Mouse (Mus musculus) hindbrain, embryonic 11.5 days (tissue): ENCODE results near the gene Ctsc. TPM values are rescaled to one million over a fixed set of nuclear protein-coding genes. Genes with fewer than 3 reads are reported as not detected.

Source experiments
- ATAC-seq: fragments of 200-750 bp; cut with Nextera tagmentation; 2 replicates; pipeline ENCODE4 v1.8.0; 2017; ENCODE audit warnings: mild to moderate bottlenecking, moderate TSS enrichment, moderate library complexity; ENCODE audit not compliant: low FRiP score
- DNase-seq: peaks from one replicate; pipeline ENCODE4 v3.0.0-alpha.2; 2015; ENCODE audit warnings: low spot score
- H3K27ac ChIP-seq: fragments of 300-500 bp; sonication (generic); 2 replicates; pipeline ENCODE4 v1.5.1; 2014; ENCODE audit warnings: mild to moderate bottlenecking, low read depth, low read length
- H3K27me3 ChIP-seq: fragments of 300-500 bp; sonication (generic); 2 replicates; pipeline ENCODE4 v1.6.1; 2014; ENCODE audit warnings: mild to moderate bottlenecking, low read length, moderate library complexity, mixed read lengths; ENCODE audit not compliant: control insufficient read depth, insufficient read depth
- H3K36me3 ChIP-seq: fragments of 300-500 bp; sonication (generic); 2 replicates; pipeline ENCODE4 v1.6.1; 2014; ENCODE audit warnings: mild to moderate bottlenecking, low read length, moderate library complexity, mixed read lengths; ENCODE audit not compliant: control insufficient read depth, insufficient read depth
- H3K4me1 ChIP-seq: fragments of 300-500 bp; sonication (generic); replicated peaks from 2 replicates; pipeline ENCODE4 v1.6.1; 2014; ENCODE audit warnings: low read length, mixed read lengths; ENCODE audit not compliant: control insufficient read depth, insufficient read depth
- H3K4me2 ChIP-seq: fragments of 300-500 bp; sonication (generic); replicated peaks from 2 replicates; pipeline ENCODE4 v1.6.1; 2014; ENCODE audit warnings: mild to moderate bottlenecking, low read depth, low read length
- H3K4me3 ChIP-seq: fragments of 300-500 bp; sonication (generic); 2 replicates; pipeline ENCODE4 v1.5.1; 2014; ENCODE audit warnings: low read depth, low read length
- H3K9ac ChIP-seq: fragments of 300-500 bp; sonication (generic); 2 replicates; pipeline ENCODE4 v1.6.1; 2014; ENCODE audit warnings: low read depth, low read length
- H3K9me3 ChIP-seq: fragments of 300-500 bp; sonication (generic); 2 replicates; pipeline ENCODE4 v1.6.1; 2016; ENCODE audit warnings: low read length; ENCODE audit not compliant: control insufficient read depth
- WGBS: fragments of 180-500 bp; shearing (Covaris S2); extraction: QIAGEN DNeasy Blood & Tissue Kit; methylation state at CpG from one replicate; pipeline ENCODE4 v1.1.7; 2014; 5-methylcytosine and 5-hydroxymethylcytosine counted together
- polyA plus RNA-seq: library from polyadenylated mRNA; unstranded; fragments of >200 nt; fragmentation: Nextera tagmentation; extraction: Ambion mirVana; gene quantifications from 2 replicates; pipeline ENCODE4 v1.2.1, GENCODE M21; 2014

Gene Ctsc
- polyA plus RNA-seq, 1 experiment from 2014 or later = 21.5 TPM

DNA sequence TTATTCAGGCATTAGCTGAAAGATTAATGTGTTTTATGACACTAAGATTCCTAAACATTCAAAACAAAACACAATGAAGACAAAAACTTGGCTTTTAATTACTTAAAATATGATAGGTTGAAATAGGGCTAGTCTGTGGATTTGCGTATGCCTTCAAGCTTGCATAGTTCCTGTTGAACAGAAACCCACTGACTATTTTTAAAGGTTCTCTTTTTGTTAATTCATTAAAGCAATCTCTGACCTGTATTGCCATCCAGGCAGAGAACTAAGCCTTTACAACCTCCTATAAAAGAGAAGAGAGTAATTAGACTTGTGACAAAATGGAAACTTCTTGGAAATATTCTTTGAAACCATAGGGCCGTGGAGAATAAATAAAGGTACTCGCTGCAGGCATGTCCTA is 7.4 kb downstream of the Ctsc start:
- DNase-seq (no peak), ATAC-seq (no peak)
- Histone ChIP-seq H3K4me1 (no peaks in the 10 kb centered on the region), H3K4me3 (no peak overlapping the region), H3K4me2 (no peak overlapping the region), H3K27me3 (no peaks in the 10 kb centered on the region), H3K36me3 (no peaks in the 10 kb centered on the region), H3K9me3 (no peaks in the 10 kb centered on the region), H3K27ac (no peak overlapping the region), H3K9ac (no peak overlapping the region)
- WGBS = 89% methylated on average over 3 of the region's 3 CpGs

DNA sequence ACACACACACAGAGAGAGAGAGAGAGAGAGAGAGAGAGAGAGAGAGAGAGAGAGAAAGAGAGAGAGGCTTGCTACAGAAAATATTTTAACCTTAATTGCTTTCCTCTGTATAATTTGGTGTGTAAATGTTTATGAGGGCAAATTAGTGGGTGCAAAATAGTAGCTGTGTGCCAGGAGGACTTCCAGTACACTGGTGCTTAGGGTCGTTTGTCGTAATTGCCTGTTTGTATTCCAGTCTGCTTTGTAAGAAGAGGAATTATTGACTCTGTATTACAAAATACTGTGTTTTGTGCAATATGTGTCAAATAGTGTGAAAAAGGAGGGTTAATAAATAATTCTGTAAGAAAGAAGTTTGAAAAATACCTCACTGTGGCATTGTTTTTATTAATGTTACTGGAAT is 13.2 kb downstream of the Ctsc start:
- Histone ChIP-seq H3K36me3 (no peaks in the 10 kb centered on the region), H3K9ac (no peak overlapping the region), H3K4me3 (no peak overlapping the region), H3K27ac (no peak overlapping the region), H3K4me2 (no peak overlapping the region), H3K27me3 (no peaks in the 10 kb centered on the region), H3K4me1 (no peaks in the 10 kb centered on the region), H3K9me3 (no peaks in the 10 kb centered on the region)
- WGBS = 87% methylated on average over 2 of the region's 2 CpGs
- ATAC-seq (no peak), DNase-seq (no peak)

DNA sequence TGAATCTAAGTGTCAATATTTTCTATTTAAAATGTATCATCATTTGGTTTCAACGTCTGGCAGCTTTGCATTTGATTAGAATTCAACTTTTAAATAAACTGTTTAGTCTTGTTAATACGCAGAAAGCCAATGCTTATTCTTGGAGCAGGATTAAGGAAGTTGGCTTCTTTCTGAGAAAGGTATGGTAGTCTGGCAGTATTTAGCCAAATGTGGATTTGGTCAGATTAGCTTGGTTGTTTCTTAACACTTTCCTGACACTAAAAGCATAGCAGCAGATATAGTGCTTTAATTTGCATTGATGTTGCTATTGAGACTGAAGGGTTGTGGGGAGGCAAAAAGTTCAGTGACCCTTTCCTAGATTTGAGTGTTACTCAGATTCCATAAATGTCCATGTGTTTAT is 14.2 kb downstream of the Ctsc start:
- H3K36me3 ChIP-seq = no peaks in the 10 kb centered on the region
- no peak overlapping the region for H3K9ac ChIP-seq
- H3K27me3 ChIP-seq = no peaks in the 10 kb centered on the region
- no peak overlapping the region for H3K4me2 ChIP-seq
- no peaks in the 10 kb centered on the region for H3K9me3 ChIP-seq
- ATAC-seq = no peak
- H3K27ac ChIP-seq = no peak overlapping the region
- DNase-seq = no peak
- WGBS = 80% methylated on average over 2 of the region's 2 CpGs
- H3K4me1 ChIP-seq = no peaks in the 10 kb centered on the region
- no peak overlapping the region for H3K4me3 ChIP-seq

DNA sequence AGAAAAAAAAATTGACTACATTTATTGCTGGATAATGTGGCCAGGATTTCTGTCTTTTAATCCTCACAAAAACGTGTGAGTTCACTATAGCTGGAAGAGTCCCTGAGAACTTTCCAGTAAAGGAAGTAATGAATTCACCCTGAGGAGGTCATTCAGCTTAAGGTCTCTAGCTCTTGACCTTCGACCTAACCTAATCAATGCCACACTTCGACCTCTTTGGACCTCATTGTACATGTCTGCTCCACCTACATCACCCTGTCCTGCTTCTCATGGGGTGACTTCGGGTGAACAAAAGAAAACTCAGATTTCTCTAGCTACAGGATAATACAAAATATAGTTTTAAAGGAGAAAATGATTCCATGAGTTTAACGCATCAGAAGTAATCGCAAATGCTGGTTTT is 16.0 kb downstream of the Ctsc start:
- WGBS = 60% methylated on average over 6 of the region's 6 CpGs
- H3K4me2 ChIP-seq = no peak overlapping the region
- H3K27me3 ChIP-seq = no peaks in the 10 kb centered on the region
- no peak overlapping the region for H3K27ac ChIP-seq
- H3K9ac ChIP-seq = no peak overlapping the region
- H3K4me1 ChIP-seq = no peaks in the 10 kb centered on the region
- no peak overlapping the region for H3K4me3 ChIP-seq
- H3K9me3 ChIP-seq = no peaks in the 10 kb centered on the region
- DNase-seq = no peak
- no peak for ATAC-seq
- no peaks in the 10 kb centered on the region for H3K36me3 ChIP-seq

DNA sequence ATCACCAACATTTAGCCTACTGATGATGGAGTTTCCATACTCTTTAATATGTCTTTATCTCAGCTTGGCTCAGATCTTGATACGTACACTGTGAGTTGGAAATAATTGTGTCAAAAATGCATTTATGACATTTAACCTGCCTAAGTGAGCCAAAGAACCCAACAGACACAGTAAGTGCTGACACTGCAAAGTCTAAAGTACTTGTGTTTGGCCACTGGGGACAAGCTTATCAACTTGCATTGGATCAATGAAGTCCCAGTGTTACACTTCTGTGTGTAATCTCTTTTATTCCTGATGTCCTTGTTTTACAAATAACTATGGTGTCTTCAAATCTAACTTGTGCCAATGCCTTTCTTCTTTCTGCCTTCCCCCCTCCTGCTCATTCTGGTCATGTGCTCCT is 18.1 kb downstream of the Ctsc start:
- Histone ChIP-seq H3K9ac (no peak overlapping the region), H3K27me3 (no peaks in the 10 kb centered on the region), H3K27ac (no peak overlapping the region), H3K9me3 (no peaks in the 10 kb centered on the region), H3K4me1 (no peaks in the 10 kb centered on the region), H3K4me3 (no peak overlapping the region), H3K4me2 (no peak overlapping the region), H3K36me3 (no peaks in the 10 kb centered on the region)
- no peak for ATAC-seq
- no peak for DNase-seq
- WGBS = 93% methylated on average over 1 of the region's 1 CpGs

DNA sequence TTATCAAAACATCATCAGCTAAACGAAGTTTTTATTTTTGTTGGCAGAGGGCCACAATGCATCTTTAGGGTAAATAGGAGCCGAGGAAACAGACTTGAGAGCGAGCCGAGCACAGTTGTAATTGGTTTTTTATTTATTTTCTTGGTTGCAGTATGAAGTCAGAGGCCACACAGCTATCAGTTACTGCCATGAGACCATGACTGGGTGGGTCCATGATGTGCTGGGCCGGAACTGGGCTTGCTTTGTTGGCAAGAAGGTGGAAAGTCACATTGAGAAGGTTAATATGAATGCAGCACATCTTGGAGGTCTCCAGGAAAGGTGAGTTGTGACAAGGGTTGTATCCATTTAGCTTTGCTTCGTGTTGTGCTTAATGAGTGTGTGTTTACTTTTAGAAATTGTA is 19.0 kb downstream of the Ctsc start:
- Histone ChIP-seq H3K36me3 (no peaks in the 10 kb centered on the region), H3K4me3 (no peak overlapping the region), H3K27me3 (no peaks in the 10 kb centered on the region), H3K9me3 (no peaks in the 10 kb centered on the region), H3K4me2 (no peak overlapping the region), H3K9ac (no peak overlapping the region), H3K27ac (no peak overlapping the region), H3K4me1 (no peaks in the 10 kb centered on the region)
- WGBS = 83% methylated on average over 6 of the region's 6 CpGs
- ATAC-seq (no peak), DNase-seq (no peak)

DNA sequence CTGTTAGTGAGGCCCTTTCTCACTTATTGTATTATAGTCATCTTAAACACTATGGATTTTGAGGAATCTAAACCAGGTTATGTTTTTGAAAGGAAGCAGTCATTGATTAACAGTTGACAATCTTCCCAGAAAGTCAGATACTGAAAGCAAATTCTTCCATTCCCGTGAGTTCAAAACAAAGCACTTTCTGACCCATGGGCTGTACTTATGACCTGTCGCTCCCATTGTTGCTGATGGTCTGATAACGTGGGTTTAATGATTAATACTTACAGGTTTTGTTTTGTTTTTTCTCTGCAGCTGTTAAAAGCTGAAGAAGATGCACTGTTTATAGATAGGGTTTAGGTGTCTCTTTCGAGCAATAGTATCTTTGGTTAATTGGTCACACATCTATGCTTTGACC is 27.9 kb downstream of the Ctsc start:
- H3K9me3 ChIP-seq = no peaks in the 10 kb centered on the region
- ATAC-seq (no peak), DNase-seq (no peak)
- H3K4me2 ChIP-seq = no peak overlapping the region
- H3K9ac ChIP-seq = no peak overlapping the region
- no peaks in the 10 kb centered on the region for H3K4me1 ChIP-seq
- H3K27ac ChIP-seq = no peak overlapping the region
- no peaks in the 10 kb centered on the region for H3K27me3 ChIP-seq
- H3K4me3 ChIP-seq = no peak overlapping the region
- H3K36me3 ChIP-seq = no peaks in the 10 kb centered on the region
- 77% methylated on average over 4 of the region's 4 CpGs for WGBS

DNA sequence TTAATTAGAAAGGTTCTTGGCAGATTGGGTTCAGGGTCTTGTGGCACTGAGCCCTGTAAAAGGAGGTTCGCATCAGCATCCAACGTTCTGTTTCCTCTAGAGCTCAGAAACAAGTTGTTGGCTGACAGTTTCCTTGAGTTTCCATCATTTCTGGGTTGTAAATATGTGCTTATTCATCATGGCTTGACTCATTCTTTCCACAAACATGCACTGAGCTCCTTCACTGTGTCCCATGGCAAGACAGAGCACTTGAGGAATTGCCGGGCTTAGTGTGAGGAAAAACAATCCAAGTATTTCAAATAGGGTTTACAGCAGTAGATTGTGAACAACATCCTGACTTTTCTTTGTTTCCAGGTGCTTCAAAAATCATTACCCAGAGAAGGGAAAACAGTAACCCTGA is 28.8 kb downstream of the Ctsc start:
- Histone ChIP-seq H3K27me3 (no peaks in the 10 kb centered on the region), H3K4me3 (no peak overlapping the region), H3K9ac (no peak overlapping the region), H3K4me2 (no peak overlapping the region), H3K4me1 (no peaks in the 10 kb centered on the region), H3K27ac (no peak overlapping the region), H3K36me3 (no peaks in the 10 kb centered on the region), H3K9me3 (no peaks in the 10 kb centered on the region)
- ATAC-seq = no peak
- DNase-seq = no peak
- WGBS = 80% methylated on average over 3 of the region's 3 CpGs

DNA sequence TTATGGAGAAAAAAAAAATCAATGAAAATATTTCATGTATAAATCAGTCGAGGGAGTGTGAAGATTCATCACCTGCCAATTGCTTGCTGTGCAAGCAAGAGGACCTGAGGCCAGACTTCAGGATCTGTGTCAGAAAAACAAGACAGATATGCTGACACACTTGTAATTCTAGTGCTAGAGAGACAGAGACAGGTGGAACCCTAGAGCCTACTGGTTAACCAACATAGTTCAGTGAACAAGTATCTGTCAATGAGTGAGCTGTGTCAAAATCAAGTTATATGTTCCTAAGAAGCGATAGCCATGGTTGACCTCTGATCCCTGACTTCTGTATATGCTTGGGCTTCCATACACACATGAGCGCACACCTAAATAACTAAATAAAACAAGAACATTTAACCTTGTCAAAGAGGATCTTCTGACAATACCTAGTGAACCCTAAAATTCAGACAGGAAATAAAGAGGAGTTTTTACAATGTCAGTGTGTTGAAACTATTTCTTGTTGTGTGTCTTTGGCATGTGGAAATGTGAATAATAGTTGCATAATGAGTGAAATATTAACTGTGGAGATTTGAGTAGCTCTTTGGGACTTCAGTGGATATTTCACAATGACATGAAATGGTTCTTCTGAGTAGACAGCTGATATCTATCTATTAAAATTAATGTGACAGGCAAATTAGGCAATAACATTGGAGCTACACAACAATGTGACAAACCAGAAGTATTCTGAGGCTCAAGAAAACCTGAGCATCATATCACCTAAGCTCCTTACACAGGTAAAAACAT is 32.7 kb downstream of the Ctsc start:
- WGBS = 85% methylated on average over 3 of the region's 3 CpGs
- H3K9me3 ChIP-seq = no peaks in the 10 kb centered on the region
- no peaks in the 10 kb centered on the region for H3K4me1 ChIP-seq
- no peak overlapping the region for H3K4me3 ChIP-seq
- no peak overlapping the region for H3K27ac ChIP-seq
- no peaks in the 10 kb centered on the region for H3K27me3 ChIP-seq
- H3K9ac ChIP-seq = no peak overlapping the region
- H3K4me2 ChIP-seq = no peak overlapping the region
- no peak for DNase-seq
- ATAC-seq = no peak
- no peaks in the 10 kb centered on the region for H3K36me3 ChIP-seq
